Mouse (Mus musculus): Measurements from ENCODE around the gene Gm17455.

DNA sequence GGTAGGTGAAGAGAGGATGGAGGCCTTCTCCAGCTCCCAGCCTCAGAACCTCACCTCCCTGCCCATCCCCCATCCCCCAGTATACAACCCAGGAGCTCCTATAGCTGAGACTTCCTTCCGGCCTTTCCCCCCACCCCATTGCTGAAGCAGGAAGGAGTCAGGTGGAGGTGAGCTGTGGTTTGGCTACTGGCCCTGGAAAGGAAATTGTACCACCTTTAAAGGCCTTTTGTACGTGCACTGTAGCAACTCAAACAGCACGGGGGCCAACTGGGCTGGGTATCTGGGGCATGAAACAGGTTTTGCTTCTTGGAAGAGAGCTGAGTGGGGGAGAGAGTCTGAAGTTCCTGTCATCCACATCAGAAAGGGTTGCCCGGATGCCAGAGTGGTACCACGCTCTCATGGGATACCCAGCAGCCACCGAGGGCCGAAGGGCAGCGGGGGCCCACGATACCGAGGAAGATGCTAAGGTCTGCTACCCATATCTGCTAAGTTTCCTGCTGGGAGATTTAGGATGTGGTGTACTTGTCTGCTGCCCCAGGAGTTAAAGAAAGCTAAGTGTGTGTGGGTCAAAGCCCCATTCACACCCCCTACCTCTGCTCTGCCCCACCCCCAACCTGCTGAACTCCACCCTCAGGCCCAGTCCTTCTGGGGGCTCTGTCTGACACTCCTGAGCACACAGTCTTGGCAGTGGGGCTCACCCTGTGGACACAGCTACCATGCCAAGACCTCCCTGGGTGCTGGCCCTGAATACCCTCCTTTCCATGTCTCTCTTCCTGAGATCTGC lies 18.2 kb upstream of the Gm17455 start:
- TF ChIP-seq CTCF (IDR thresholded peaks at IDR 0.05; ENCODE audit: borderline replicate concordance, insufficient read depth, low read depth, low read length) (no peak), POLR2A (IDR thresholded peaks at IDR 0.05; ENCODE audit: borderline replicate concordance, insufficient read depth, low read length) (no peak)
